Mouse (Mus musculus) lung, adult 2 months (tissue): ENCODE measurements around the gene Tmem216.

ENCODE experiments used
- CTCF ChIP-seq: fragments of 200-500 bp; IDR thresholded peaks from 2 replicates; pipeline ENCODE4 v1.5.1; 2011; ENCODE audit warnings: mild to moderate bottlenecking, low read length, control low read depth; ENCODE audit not compliant: insufficient read depth
- POLR2A ChIP-seq: fragments of 200-500 bp; IDR thresholded peaks from 2 replicates; pipeline ENCODE4 v1.6.1; 2011; ENCODE audit warnings: low read depth, mild to moderate bottlenecking, control low read depth, low read length, borderline replicate concordance; ENCODE audit errors: extremely low read depth

- TF ChIP-seq CTCF (no peak), POLR2A (no peak)
Measured at GRCm38 (mm10) chr19:10602247-10602769, 46.3 kb upstream of the Tmem216 start.
